Mouse (Mus musculus) lung, embryonic 14.5 days (tissue): ENCODE measurements at regions not wholly inside any gene's neighbourhood (a gene's known extent, or its start where the extent isn't known, plus 50 kb on each side); places are given as distances from the start of the nearest gene placed in this dataset.
A peak's percentile ranks its signal among the peaks of the same experiment; 100 is the strongest.

Experiments
- ATAC-seq: fragments of 200-750 bp; cut with Nextera tagmentation; 2 replicates; pipeline ENCODE4 v1.8.0; 2017; ENCODE audit warnings: mild to moderate bottlenecking, moderate TSS enrichment, moderate library complexity; ENCODE audit not compliant: insufficient read depth
- DNase-seq: peaks from one replicate; pipeline ENCODE4 v3.0.0-alpha.2; 2015
- H3K27ac ChIP-seq: fragments of 300-500 bp; sonication (generic); 2 replicates; pipeline ENCODE4 v1.5.1; 2014; ENCODE audit warnings: low read depth, mild to moderate bottlenecking, moderate library complexity
- H3K27me3 ChIP-seq: fragments of 300-500 bp; sonication (generic); 2 replicates; pipeline ENCODE4 v1.6.1; 2014; ENCODE audit warnings: low read length, control low read depth; ENCODE audit not compliant: insufficient read depth
- H3K36me3 ChIP-seq: fragments of 300-500 bp; sonication (generic); 2 replicates; pipeline ENCODE4 v1.6.1; 2014; ENCODE audit warnings: control low read depth; ENCODE audit not compliant: insufficient read depth
- H3K4me1 ChIP-seq: fragments of 300-500 bp; sonication (generic); 2 replicates; pipeline ENCODE4 v1.6.1; 2014; ENCODE audit warnings: antibody characterized with exemption, control low read depth; ENCODE audit not compliant: insufficient read depth
- H3K4me2 ChIP-seq: fragments of 300-500 bp; sonication (generic); 2 replicates; pipeline ENCODE4 v1.6.1; 2014; ENCODE audit warnings: mild to moderate bottlenecking
- H3K4me3 ChIP-seq: fragments of 300-500 bp; sonication (generic); 2 replicates; pipeline ENCODE4 v1.5.1; 2014; ENCODE audit warnings: low read depth, low read length
- H3K9ac ChIP-seq: fragments of 300-500 bp; sonication (generic); 2 replicates; pipeline ENCODE4 v1.6.1; 2014
- H3K9me3 ChIP-seq: fragments of 300-500 bp; sonication (generic); 2 replicates; pipeline ENCODE4 v1.6.1; 2016; ENCODE audit warnings: low read depth, low read length, control low read depth
- CTCF ChIP-seq: IDR thresholded peaks from 2 replicates; pipeline ENCODE4 v1.5.1; 2016; ENCODE audit warnings: antibody characterized with exemption, low read depth
- WGBS: fragments of 180-500 bp; shearing (Covaris S2); extraction: QIAGEN DNeasy Blood & Tissue Kit; methylation state at CpG from one replicate; pipeline ENCODE4 v1.1.7; 2014; 5-methylcytosine and 5-hydroxymethylcytosine counted together

DNA sequence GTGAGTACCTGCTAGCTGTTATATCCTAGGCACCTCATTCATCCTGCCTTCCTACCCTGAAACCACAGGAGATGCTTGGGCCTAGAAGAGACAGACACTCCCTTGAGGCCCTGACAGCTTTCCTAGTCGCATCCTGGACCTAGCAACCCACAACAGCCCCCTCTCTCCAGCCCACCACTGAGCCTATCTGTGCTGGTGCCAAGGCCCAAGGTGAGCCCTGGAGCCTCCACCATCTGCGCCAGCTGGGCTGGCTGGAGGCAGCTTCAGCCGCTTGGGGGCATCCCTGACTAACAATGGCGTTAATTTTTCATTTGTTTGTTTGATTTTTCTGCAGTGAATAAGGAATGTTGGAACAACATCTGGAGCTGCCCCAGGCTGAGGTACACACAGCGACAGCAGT, 118.1 kb upstream of the Csf3r start:
- Histone ChIP-seq H3K9me3 (no peaks in the 10 kb centered on the region), H3K9ac (no peak overlapping the region), H3K27me3 (peaks cover under 1% of the 10 kb centered on the region; the same call in 1 of the 2 replicates), H3K27ac (no peak overlapping the region), H3K4me1 (no peaks in the 10 kb centered on the region), H3K4me2 (no peak overlapping the region), H3K36me3 (no peaks in the 10 kb centered on the region), H3K4me3 (no peak overlapping the region)
- WGBS, result 64% methylated on average over 5 of the region's 5 CpGs
- ATAC-seq, result no peak
- DNase-seq, result no peak
- TF ChIP-seq CTCF, result no peak

DNA sequence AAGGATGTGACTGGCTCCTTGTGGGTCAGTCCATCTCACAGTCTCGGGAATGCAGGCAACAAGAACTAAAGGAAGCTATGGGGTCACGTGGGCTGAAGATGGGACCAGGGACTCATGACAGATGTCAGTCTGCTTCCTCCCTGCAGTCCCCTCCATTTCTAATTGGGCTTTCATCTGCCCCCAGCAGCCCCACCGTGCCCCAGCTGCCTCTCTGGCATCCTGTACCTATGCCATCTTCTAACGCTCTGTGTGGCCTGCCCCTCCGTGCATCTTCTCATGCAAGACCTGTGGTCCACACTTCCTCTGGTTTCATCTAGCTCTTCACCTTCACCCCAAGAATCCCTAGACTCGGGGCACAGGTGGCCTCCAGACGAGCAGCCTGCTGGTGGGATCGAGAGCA, 115.4 kb upstream of the Csf3r start:
- H3K9me3 ChIP-seq, result no peaks in the 10 kb centered on the region
- no peak overlapping the region for H3K27ac ChIP-seq
- WGBS, result 77% methylated on average over 8 of the region's 8 CpGs
- no peak for TF ChIP-seq CTCF
- H3K4me1 ChIP-seq, result no peaks in the 10 kb centered on the region
- no peak for ATAC-seq
- no peak overlapping the region for H3K9ac ChIP-seq
- H3K4me3 ChIP-seq, result no peak overlapping the region
- H3K27me3 ChIP-seq, result peaks cover 14% of the 10 kb centered on the region
- no peak overlapping the region for H3K4me2 ChIP-seq
- no peaks in the 10 kb centered on the region for H3K36me3 ChIP-seq
- no peak for DNase-seq

DNA sequence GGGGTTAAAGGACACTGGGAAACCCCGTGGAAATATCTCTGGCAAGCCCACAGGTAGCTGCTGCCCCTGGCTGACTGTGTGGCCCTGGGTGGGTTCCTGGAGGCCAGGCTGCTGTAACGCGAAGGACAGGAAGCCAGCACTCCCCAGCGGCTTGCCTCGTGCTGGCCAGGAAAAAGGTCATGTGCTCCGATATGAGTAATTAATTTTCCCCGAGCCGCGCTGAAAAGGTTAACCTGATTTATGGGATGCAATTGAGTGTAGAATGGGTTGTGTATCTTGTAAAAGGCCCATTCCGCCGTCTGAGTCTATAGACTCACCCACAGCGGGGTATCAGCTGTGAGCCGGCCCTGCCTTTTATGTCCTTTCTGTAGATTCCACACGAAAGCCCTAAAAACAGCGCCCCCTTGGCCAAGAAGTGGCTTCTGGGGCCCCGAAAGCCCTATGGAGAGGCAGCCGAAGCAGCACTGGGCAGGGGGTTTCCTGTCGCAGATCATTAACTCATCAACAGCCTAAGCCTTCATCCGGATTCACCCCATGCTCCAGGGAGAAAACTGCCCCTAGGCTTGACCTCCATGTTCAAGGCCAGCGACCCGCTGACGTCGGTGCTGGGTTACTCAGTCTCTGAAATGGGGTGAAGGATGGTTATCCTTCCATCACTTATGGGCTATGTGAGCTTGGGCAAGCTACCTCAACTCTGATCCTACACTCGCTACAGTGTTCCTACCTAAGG, 112.6 kb upstream of the Csf3r start:
- Histone ChIP-seq H3K4me2 (no peak overlapping the region), H3K27me3 (peaks cover 14% of the 10 kb centered on the region), H3K9me3 (no peaks in the 10 kb centered on the region), H3K4me1 (no peaks in the 10 kb centered on the region), H3K36me3 (no peaks in the 10 kb centered on the region), H3K4me3 (no peak overlapping the region), H3K27ac (no peak overlapping the region), H3K9ac (no peak overlapping the region)
- ATAC-seq, result no peak
- no peak for DNase-seq
- WGBS, result 14% methylated on average over 24 of the region's 24 CpGs
- TF ChIP-seq CTCF, result no peak

DNA sequence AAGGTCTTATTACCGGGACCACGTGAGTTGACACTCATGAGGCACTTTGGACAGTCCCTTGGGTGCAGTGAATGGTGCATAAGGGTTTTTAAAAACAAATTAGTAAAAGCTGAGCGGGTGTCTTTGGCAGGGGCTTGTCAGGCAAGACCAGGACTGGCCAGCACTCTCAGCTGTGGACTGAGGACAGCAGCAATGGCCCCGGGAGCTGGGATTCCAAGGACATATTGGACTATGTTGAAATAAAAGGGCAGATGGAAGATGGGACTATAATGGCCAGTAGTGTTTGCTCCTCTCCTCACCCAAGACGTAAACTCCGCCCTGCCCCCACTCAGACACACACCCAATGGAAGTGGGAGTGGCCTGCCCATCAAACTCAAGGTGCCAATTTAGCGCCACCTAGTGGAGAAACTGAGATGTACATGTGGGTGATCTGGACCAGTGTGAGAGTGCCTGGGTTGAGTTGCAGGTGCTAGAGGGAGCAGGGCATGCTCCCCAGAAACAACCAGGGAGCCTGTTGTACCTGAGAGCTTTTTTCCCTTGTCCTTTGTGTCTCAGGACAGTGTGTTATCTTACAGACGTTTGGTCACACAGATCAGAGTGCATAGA, 111.8 kb upstream of the Csf3r start:
- WGBS, result 26% methylated on average over 8 of the region's 8 CpGs

GRCm38 (mm10) chr4:125915166-125915565, 109.2 kb upstream of the Csf3r start:
- DNase-seq (peak; percentile 44), ATAC-seq (no peak)
- Histone ChIP-seq H3K27me3 (peaks cover 14% of the 10 kb centered on the region), H3K9me3 (no peaks in the 10 kb centered on the region), H3K4me1 (no peaks in the 10 kb centered on the region), H3K4me2 (no peak overlapping the region), H3K27ac (no peak overlapping the region), H3K36me3 (no peaks in the 10 kb centered on the region), H3K9ac (no peak overlapping the region), H3K4me3 (no peak overlapping the region)
- WGBS, result 28% methylated on average over 8 of the region's 8 CpGs
- peak; percentile 43 for TF ChIP-seq CTCF

More for the DNA sequence above, 111.8 kb upstream of the Csf3r start:
- ATAC-seq (peak; percentile 58; the same call in 1 of the 2 replicates), DNase-seq (peak; percentile 61)
- Histone ChIP-seq H3K4me3 (no peak overlapping the region), H3K9me3 (no peaks in the 10 kb centered on the region), H3K27ac (no peak overlapping the region), H3K4me2 (no peak overlapping the region), H3K9ac (no peak overlapping the region), H3K27me3 (peaks cover 14% of the 10 kb centered on the region), H3K36me3 (no peaks in the 10 kb centered on the region), H3K4me1 (no peaks in the 10 kb centered on the region)
- TF ChIP-seq CTCF, result peak; percentile 73

GRCm38 (mm10) chr4:125917210-125917609, 107.1 kb upstream of the Csf3r start:
- Histone ChIP-seq H3K27ac (no peak overlapping the region), H3K36me3 (no peaks in the 10 kb centered on the region), H3K4me1 (no peaks in the 10 kb centered on the region), H3K4me2 (no peak overlapping the region), H3K9me3 (no peaks in the 10 kb centered on the region), H3K9ac (no peak overlapping the region), H3K4me3 (no peak overlapping the region), H3K27me3 (peaks cover 17% of the 10 kb centered on the region)
- 45% methylated on average over 6 of the region's 6 CpGs for WGBS
- no peak for DNase-seq
- TF ChIP-seq CTCF, result no peak
- ATAC-seq, result no peak

- H3K4me1 ChIP-seq, result no peaks in the 10 kb centered on the region
- ATAC-seq (no peak), DNase-seq (peak; percentile 52)
- H3K4me2 ChIP-seq, result no peak overlapping the region
- H3K27me3 ChIP-seq, result peaks cover 13% of the 10 kb centered on the region; the same call in 1 of the 2 replicates
- no peaks in the 10 kb centered on the region for H3K9me3 ChIP-seq
- TF ChIP-seq CTCF, result peak; percentile 33
- H3K36me3 ChIP-seq, result no peaks in the 10 kb centered on the region
- WGBS, result 15% methylated on average over 19 of the region's 19 CpGs
- H3K27ac ChIP-seq, result no peak overlapping the region
- H3K4me3 ChIP-seq, result no peak overlapping the region
- no peak overlapping the region for H3K9ac ChIP-seq
Observed at GRCm38 (mm10) chr4:125921550-125922316, 102.6 kb upstream of the Csf3r start.
